Mouse (Mus musculus): ENCODE data around the gene 1300017J02Rik. TPM values are rescaled to one million over a fixed set of nuclear protein-coding genes. Genes with fewer than 3 reads are reported as not detected.

Gene 1300017J02Rik
- total RNA-seq, 2 experiments from 2014 or later: 0.49 to 0.99 TPM

GRCm38 (mm10) chr9:103286396-103286795, 18.5 kb downstream of the 1300017J02Rik start:
- no peak for DNase-seq (ENCODE audit: extremely low spot score in 1 of 2, low spot score in 2 of 2)
- intact Hi-C loops (cut with DNase I): no loop called here

GRCm38 (mm10) chr9:103276876-103277275, 28.0 kb downstream of the 1300017J02Rik start:
- intact Hi-C loops (cut with DNase I): no loop called here
- DNase-seq (ENCODE audit: extremely low spot score in 1 of 2, low spot score in 2 of 2): peak in 1 of 2 experiments; percentile 1

- intact Hi-C loops (cut with DNase I): no loop called here
- no peak for DNase-seq (ENCODE audit: extremely low spot score in 1 of 2, low spot score in 2 of 2)
These were observed 29.2 kb downstream of the 1300017J02Rik start for GRCm38 (mm10) chr9:103275676-103276075.

- intact Hi-C loops (cut with DNase I): no loop called here
- no peak for DNase-seq (ENCODE audit: extremely low spot score in 1 of 2, low spot score in 2 of 2)
These were observed 30.1 kb downstream of the 1300017J02Rik start for GRCm38 (mm10) chr9:103274819-103275218.

- intact Hi-C loops (cut with DNase I): no loop called here
- no peak for DNase-seq (ENCODE audit: extremely low spot score in 1 of 2, low spot score in 2 of 2)
These were observed 33.8 kb downstream of the 1300017J02Rik start for GRCm38 (mm10) chr9:103271104-103271503.

- no peak for DNase-seq (ENCODE audit: extremely low spot score in 1 of 2, low spot score in 2 of 2)
- intact Hi-C loops (cut with DNase I): no loop called here
These were observed 39.1 kb downstream of the 1300017J02Rik start for GRCm38 (mm10) chr9:103265778-103266177.

GRCm38 (mm10) chr9:103252906-103253305, 52.0 kb downstream of the 1300017J02Rik start:
- no peak for DNase-seq (ENCODE audit: extremely low spot score in 1 of 2, low spot score in 2 of 2)
- intact Hi-C loops (cut with DNase I): no loop called here

GRCm38 (mm10) chr9:103248618-103249017, 56.3 kb downstream of the 1300017J02Rik start:
- DNase-seq (ENCODE audit: extremely low spot score in 1 of 2, low spot score in 2 of 2): no peak
- intact Hi-C loops (cut with DNase I): no loop called here

- intact Hi-C loops (cut with DNase I): no loop called here
These were observed 58.2 kb downstream of the 1300017J02Rik start for GRCm38 (mm10) chr9:103246526-103247168.

GRCm38 (mm10) chr9:103243640-103244039, 61.2 kb downstream of the 1300017J02Rik start:
- no peak for DNase-seq (ENCODE audit: extremely low spot score in 1 of 2, low spot score in 2 of 2)
- intact Hi-C loops (cut with DNase I): no loop called here

More at GRCm38 (mm10) chr9:103246526-103247168, 58.2 kb downstream of the 1300017J02Rik start:
- DNase-seq (ENCODE audit: extremely low spot score in 1 of 2, low spot score in 2 of 2): no peak

GRCm38 (mm10) chr9:103241206-103241605, 63.7 kb downstream of the 1300017J02Rik start:
- intact Hi-C loops (cut with DNase I): no loop called here
- DNase-seq (ENCODE audit: extremely low spot score in 1 of 2, low spot score in 2 of 2): no peak

- no peak for DNase-seq (ENCODE audit: extremely low spot score in 1 of 2, low spot score in 2 of 2)
- intact Hi-C loops (cut with DNase I): no loop called here
These were observed 65.4 kb downstream of the 1300017J02Rik start for GRCm38 (mm10) chr9:103239471-103239870.

GRCm38 (mm10) chr9:103234565-103235165, 70.2 kb downstream of the 1300017J02Rik start:
- intact Hi-C loops (cut with DNase I): no loop called here
- no peak for DNase-seq (ENCODE audit: extremely low spot score in 1 of 2, low spot score in 2 of 2)

GRCm38 (mm10) chr9:103234059-103234458, 70.8 kb downstream of the 1300017J02Rik start:
- intact Hi-C loops (cut with DNase I): no loop called here
- DNase-seq (ENCODE audit: extremely low spot score in 1 of 2, low spot score in 2 of 2): no peak

GRCm38 (mm10) chr9:103233006-103233395, 71.9 kb downstream of the 1300017J02Rik start:
- intact Hi-C loops (cut with DNase I): no loop called here
- peak in 1 of 2 experiments; percentile 63 for DNase-seq (ENCODE audit: extremely low spot score in 1 of 2, low spot score in 2 of 2)

GRCm38 (mm10) chr9:103232232-103233005, 72.5 kb downstream of the 1300017J02Rik start:
- no peak for DNase-seq (ENCODE audit: extremely low spot score in 1 of 2, low spot score in 2 of 2)
- intact Hi-C loops (cut with DNase I): no loop called here

- intact Hi-C loops (cut with DNase I): no loop called here
- DNase-seq (ENCODE audit: extremely low spot score in 1 of 2, low spot score in 2 of 2): peak; percentile 34 to 69
These were observed 74.5 kb downstream of the 1300017J02Rik start, which contains the start of the genes Gm20425 and Trf for GRCm38 (mm10) chr9:103230151-103230951. Gene Gm20425 (minus strand): TSS chr9:103230307. Gene Trf (minus strand): TSS chr9:103230444.

- intact Hi-C loops (cut with DNase I): loop anchor here (5.0 kb wide), 1 partner anchor 73 kb away; no protein-coding TSS in a partner anchor
- no peak for DNase-seq (ENCODE audit: extremely low spot score in 1 of 2, low spot score in 2 of 2)
These were observed 75.6 kb downstream of the 1300017J02Rik start for GRCm38 (mm10) chr9:103229037-103229867.
